Mouse (Mus musculus): ENCODE measurements around the gene 4930596D02Rik.

DNA sequence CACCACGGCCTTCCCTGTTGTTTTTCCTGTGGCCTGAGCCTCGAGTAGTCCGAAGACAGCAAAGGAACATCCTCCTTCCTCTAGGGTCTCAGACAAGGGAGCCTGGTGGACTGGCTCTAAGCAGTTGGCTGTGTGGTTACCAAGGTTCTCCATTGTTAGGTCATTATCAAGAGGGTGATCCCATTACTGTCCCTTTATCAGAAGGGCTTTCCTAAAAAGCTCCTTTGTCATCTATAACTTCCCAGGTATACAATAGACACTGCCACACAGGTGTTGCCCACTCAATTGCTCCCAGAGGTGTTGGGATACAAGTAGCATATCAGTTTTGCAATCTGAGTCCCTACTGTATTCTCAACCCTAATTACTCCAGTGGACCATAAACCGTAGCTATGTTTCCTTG, at the start of gene 4930596D02Rik:
- no peak for TF ChIP-seq EP300 (IDR thresholded peaks at IDR 0.05; ENCODE audit: low read depth)
- TF ChIP-seq CTCF (IDR thresholded peaks at IDR 0.05; ENCODE audit: low read depth), result no peak

Data from liver, postnatal 0 days (tissue).